Mouse (Mus musculus): ENCODE measurements at regions not wholly inside any gene's neighbourhood (a gene's known extent, or its start where the extent isn't known, plus 50 kb on each side); places are given as distances from the start of the nearest gene placed in this dataset.
A peak's percentile ranks its signal among the peaks of the same experiment; 100 is the strongest.

DNA sequence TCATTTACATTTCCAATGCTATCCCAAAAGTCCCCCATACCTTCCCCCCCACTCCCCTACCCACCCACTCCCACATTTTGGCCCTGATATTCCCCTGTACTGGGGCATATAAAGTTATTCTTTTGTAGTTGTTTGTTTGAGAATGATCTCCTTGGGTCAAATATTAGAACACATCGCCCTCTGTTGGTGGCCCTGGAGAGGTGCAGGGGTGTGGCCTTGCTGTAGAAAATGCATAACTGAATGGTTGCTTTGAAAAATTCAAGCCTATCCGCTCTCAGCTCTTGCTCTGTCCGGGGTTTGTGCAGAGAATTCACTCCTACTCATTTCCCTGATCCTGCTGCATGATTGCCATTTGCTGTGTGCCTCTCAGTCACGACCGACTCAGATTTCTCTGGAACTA lies 336.4 kb upstream of the Epha6 start:
- H3K9me3 ChIP-seq (replicated peaks; ENCODE audit: low read length) = no peaks in the 10 kb centered on the region
- no peaks in the 10 kb centered on the region for H3K36me3 ChIP-seq (ENCODE audit: insufficient read depth, low read length)
- no peaks in the 10 kb centered on the region for H3K4me1 ChIP-seq (replicated peaks; ENCODE audit: insufficient read depth, low read length)
- peak; percentile 0 for DNase-seq (ENCODE audit: low spot score)
- WGBS = 72% methylated on average over 5 of the region's 5 CpGs
- no peak overlapping the region for H3K27ac ChIP-seq
- no peak for ATAC-seq (replicated peaks; ENCODE audit: low FRiP score, low read depth)
- peak; percentile 27; the same call in 1 of the 2 replicates for TF ChIP-seq CTCF (IDR thresholded peaks at IDR 0.05; ENCODE audit: low read depth)
- no peak overlapping the region for H3K9ac ChIP-seq (ENCODE audit: low read depth, low read length)
- no peaks in the 10 kb centered on the region for H3K27me3 ChIP-seq (ENCODE audit: insufficient read depth, low read length)
- no peak overlapping the region for H3K4me2 ChIP-seq (ENCODE audit: low read length)
- H3K4me3 ChIP-seq (replicated peaks; ENCODE audit: low read depth, low read length) = no peak overlapping the region
